ENCODE assay signal across 11 mouse cellular contexts in the genomic region with DNA sequence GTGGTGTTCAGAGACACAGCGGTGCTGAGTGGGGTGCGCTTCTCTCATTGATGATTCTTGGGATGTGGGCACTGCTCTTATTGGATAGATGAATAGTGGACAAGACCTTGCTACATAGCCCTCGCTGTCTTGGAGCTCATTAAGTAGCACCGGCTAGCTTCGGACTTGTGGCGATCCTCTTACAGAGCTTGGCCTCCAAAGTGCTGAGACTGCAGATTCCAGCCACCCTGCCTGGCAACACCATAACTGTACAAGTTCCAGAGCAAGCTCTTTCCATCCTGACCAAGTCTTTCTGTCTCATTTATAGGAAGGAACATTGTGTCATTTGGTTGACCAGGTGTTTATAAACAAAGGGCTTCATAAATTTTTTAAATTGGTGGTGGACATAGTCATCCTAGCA.
"Had no signal": no experiment of that assay in that cellular context is flagged by ENCODE, and none has a peak within 500 bp of the region (broad histone marks: within the 10 kb centered on the region; RNA-seq: fewer than 3 reads in every experiment).

No protein-coding gene starts in this region.

- DNase-seq: kidney, adult 18-20 months; kidney, postnatal 4 days; layer of hippocampus, postnatal 36 days; left cerebral cortex, postnatal 4 days; liver, postnatal 0 days; lung, embryonic 14.5 days; right cerebral cortex, adult 18-20 months; right cerebral cortex, postnatal 14 days; right cerebral cortex, postnatal 4 days; spleen, adult 18-20 months; thymus, postnatal 25 days had no signal
